Mouse (Mus musculus) forelimb bud, embryonic 11.5 days (tissue): ENCODE results near the gene Zscan18.
A peak's percentile ranks its signal among the peaks of the same experiment; 100 is the strongest.
"Not testable (repeated sequence)": the region's sequence is repeated elsewhere in the genome, so short reads cannot be mapped to it uniquely, and the experiment has no call there.

Experiments
- DNase-seq: peaks from one replicate; pipeline ENCODE4 v3.0.0-alpha.2; 2012; ENCODE audit warnings: low read depth, low spot score

The Zscan18 gene

GRCm38 (mm10) chr7:12802866-12803726, at the start of gene Zscan18:
Zscan18 (minus strand) TSS chr7:12803635.
- DNase-seq, result peak; percentile 84

- DNase-seq, result no peak
Measured at GRCm38 (mm10) chr7:12835779-12836178, 32.3 kb upstream of the Zscan18 start.

GRCm38 (mm10) chr7:12835193-12835671, 31.8 kb upstream of the Zscan18 start:
- DNase-seq, result no peak

- DNase-seq, result peak; percentile 84
Measured at GRCm38 (mm10) chr7:12834162-12835120, 31.0 kb upstream of the Zscan18 start, which contains the start of gene Zfp110. Zfp110 (plus strand) TSS chr7:12834761.

GRCm38 (mm10) chr7:12818521-12819295, 15.3 kb upstream of the Zscan18 start, which contains the start of gene Zfp329:
Zfp329 (minus strand) TSS chr7:12818858.
- peak; percentile 95 for DNase-seq

GRCm38 (mm10) chr7:12815566-12815965, 12.1 kb upstream of the Zscan18 start:
- DNase-seq, result no peak

DNA sequence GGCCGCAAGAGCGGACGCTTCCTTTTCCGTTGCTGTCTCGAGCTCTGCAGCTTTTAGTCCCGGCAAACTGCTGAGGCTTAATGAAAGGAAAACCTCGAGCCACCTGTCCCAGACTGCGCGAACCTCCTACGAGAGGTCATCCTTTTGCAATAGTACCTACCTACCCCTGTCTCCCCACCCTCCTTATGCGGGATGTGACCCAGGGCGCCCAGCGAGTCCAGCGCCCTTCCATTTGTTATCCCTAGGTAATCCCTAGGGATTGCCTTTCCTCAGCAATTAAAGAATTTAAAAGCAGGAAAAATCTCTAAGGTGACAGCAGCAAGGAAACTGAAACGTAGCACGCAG, 264 bp upstream of the Zscan18 start:
- no peak for DNase-seq

GRCm38 (mm10) chr7:12799554-12799953, 3.9 kb downstream of the Zscan18 start:
- DNase-seq, result no peak

DNA sequence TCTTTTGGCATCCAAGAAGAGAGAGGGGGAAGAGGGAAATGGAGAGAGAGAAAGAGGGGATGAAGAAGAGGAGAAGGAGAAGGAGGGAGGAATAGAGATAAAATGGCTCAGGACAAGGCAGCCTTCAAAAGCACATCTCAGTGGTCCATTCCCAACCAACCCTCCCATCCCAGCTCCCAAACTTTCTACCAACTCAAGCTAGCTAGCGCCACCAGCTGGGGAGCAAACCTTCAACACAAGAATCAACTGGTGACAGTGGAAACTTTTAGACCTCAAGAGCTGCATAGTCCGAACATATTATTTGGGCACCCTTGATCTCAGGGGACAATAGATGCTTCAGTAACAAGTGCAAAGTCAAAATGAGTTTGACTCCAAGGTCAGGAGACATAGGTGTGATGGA, 5.5 kb downstream of the Zscan18 start:
- DNase-seq, result no peak

GRCm38 (mm10) chr7:12792624-12793023, 10.8 kb downstream of the Zscan18 start:
- DNase-seq, result not testable (repeated sequence)

GRCm38 (mm10) chr7:12788025-12788424, 15.4 kb downstream of the Zscan18 start:
- DNase-seq, result no peak

DNA sequence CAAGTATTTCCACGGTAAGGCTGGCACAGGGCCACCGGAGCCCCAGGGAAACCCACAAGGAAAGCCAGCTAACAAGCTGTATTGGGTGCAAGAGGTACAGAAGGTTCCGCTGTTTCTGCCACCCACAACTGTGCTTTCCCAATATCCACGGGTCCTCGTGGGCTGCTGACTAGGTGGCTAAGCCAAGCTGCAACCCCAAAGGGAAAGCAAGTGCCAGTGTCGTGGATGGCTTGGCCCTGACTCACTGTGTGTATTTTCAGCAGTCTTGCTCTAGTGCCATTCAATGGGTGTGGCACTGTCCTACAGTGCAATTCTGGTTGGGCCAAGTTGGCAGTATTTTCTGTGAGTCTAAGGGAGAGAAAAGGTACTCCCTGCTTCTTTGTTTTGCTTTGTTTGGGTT, 16.1 kb downstream of the Zscan18 start:
- no peak for DNase-seq

GRCm38 (mm10) chr7:12780151-12780830, 23.1 kb downstream of the Zscan18 start:
- DNase-seq, result peak; percentile 89

- no peak for DNase-seq
Measured at GRCm38 (mm10) chr7:12779782-12780150, 23.7 kb downstream of the Zscan18 start.

DNA sequence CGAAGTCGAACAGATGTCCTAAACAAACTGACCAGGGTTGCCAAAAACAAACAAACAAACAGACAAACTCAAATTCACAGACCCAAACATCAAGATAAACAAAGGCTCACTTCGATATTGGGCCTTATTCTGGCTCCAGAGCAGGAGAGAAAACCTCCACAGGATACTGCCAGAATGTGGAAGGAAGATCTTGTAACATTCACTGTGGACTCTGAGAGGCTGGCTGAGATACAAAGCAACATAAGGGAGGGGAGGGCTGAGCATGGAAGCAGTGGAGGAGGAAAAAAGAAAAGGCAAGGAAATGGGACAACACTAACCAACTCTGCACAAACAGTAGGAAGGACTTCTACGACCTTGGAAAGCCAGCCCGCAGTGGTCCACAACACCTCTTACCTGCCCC, 24.3 kb downstream of the Zscan18 start:
- DNase-seq, result no peak

- no peak for DNase-seq
Measured at GRCm38 (mm10) chr7:12774606-12775005, 28.8 kb downstream of the Zscan18 start.

GRCm38 (mm10) chr7:12774111-12774510, 29.3 kb downstream of the Zscan18 start:
- no peak for DNase-seq

DNA sequence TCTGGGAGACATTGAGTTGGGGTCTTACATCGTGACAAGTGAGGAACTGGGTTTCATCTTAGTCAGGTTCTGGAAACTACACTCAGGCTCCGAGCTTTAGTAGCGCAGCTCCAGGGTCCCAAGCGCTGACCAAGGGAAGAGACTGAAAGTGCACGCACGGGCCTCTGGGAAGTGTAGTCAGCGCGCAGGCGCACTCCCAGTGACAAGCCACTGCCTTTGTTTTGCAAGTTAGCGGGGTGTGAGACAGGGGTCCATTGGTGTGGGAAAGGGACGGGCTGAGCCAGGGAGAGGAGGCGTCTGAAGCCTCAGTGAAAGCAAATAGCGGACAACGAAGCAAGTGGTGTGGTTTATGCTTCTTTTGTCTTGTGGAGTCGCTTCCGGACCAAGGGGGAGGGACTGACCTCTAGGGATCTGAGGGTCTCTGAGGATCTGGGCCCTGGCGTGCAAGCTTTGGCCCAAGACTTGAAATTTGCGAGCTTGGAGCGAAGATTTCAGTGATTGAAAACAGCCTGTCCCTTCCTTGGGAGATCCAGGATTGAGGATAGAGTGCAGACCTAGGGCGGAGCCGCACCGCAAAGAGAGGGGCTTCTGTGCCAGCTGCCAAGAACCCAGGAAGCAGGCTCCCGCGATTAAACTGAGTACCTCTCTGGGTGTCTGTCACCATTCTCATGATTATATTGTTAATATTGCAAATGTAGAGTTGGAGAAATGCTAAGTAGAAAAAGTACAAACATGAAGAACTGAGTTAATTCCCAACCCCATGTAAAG, 53.8 kb downstream of the Zscan18 start:
- DNase-seq, result no peak

DNA sequence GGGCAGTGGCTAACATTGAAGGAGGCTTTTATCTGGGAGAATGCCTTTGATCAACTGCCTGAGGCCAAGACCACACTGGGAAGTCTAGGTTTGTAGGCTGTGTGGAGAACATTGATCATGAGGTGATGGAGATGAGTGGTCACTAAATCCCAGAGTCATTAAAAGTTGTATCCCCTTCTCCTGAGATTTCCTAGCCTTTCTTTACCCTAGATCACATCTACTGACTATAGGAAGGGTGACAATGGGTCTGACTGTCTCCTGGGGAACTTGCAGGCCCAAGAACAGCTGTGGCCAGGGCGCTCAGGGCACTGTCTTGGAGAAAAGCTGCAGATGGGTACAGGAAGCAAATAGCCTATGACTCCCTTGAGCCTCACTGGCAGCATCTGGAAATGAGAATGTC, 68.5 kb downstream of the Zscan18 start, which contains the start of gene Vmn2r56:
TSS of gene Vmn2r56 (minus strand) at position 101 of the 400 bp plus-strand sequence.
- no peak for DNase-seq
